Mouse (Mus musculus) E14TG2a.4 (cell line): ENCODE results near the gene Tekt2.

Experiments used
- CTCF ChIP-seq: conservative IDR thresholded peaks from 2 replicates; pipeline ENCODE4 v1.5.1; 2014; ENCODE audit warnings: low read length
- POU5F1 ChIP-seq: IDR thresholded peaks from 2 replicates; pipeline ENCODE4 v1.6.1; 2014; ENCODE audit warnings: low read length, borderline replicate concordance

GRCm38 (mm10) chr4:126310344-126310743, 15.1 kb downstream of the Tekt2 start:
- TF ChIP-seq CTCF (no peak), POU5F1 (no peak)
